Mouse (Mus musculus) layer of hippocampus, adult 11-12 months (tissue): ENCODE measurements around the gene Pcif1.

Source experiments
- DNase-seq: peaks from one replicate; pipeline ENCODE4 v3.0.0; 2022; ENCODE audit warnings: low spot score

The Pcif1 gene

GRCm38 (mm10) chr2:164923291-164923690 lies 44.2 kb downstream of the Pcif1 start:
- no peak for DNase-seq

DNA sequence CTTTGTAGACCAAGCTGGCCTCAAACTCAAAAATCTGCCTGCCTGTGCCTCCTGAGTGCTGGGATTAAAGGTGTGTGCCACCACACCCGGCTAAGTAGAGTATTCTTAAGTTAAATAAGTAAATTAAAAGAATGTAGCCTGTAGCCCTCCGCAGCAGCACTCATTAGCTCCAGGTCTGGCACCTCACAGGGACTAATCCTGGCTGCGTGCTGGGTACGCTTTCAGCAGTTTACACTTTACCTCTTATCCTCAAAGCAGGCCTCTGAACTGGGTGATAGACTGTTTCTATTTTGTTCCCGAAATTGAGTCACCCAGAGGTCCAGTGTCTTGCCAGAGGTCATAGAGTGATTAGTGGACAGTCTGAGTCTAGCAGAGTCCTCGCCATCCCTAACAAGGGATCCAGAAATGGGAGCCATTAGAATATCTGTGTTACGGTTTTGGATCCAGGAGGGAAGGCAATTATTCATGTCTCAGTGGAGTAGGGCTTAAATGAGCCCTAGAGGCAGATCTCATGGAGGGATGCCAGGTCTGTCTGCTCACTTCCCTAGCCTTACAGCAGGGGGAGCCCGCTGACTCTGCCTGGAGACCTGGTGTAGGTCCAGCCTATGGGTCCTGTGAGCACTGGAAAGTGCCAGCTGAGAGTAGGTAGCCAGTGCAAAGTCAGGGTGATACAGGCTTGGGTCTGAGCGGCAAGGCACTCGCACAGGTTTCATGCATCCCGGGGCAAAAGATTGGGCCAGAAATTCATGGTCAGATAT lies 45.2 kb downstream of the Pcif1 start:
- DNase-seq, result peak; percentile 97

GRCm38 (mm10) chr2:164930706-164931581 lies 51.8 kb downstream of the Pcif1 start:
- no peak for DNase-seq

- DNase-seq, result no peak
These were observed 54.4 kb downstream of the Pcif1 start for GRCm38 (mm10) chr2:164933534-164933933.

DNA sequence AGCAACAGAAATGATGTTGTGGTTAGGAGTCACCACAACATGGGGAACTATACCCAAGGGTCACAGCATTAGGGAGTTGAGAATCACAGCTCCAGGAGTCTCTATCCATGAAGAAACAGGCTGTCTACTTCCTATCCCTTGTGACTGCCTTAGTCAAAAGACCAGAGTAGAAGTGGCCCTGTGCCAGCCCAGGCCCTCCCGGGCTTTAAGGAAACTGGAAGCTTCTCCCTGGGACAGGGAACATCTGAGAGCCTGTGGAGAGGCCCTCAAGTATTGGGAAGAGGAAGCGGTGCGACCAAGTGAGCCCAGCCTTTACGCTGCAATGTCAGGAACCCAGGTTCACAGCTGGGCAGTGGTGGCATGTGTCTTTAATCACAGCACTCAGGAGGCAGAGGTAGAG lies 56.9 kb downstream of the Pcif1 start:
- DNase-seq, result no peak

- peak; percentile 58 for DNase-seq
These were observed 59.3 kb downstream of the Pcif1 start for GRCm38 (mm10) chr2:164938146-164939091.

- peak; percentile 32 for DNase-seq
These were observed 60.0 kb downstream of the Pcif1 start for GRCm38 (mm10) chr2:164939106-164939505.

DNA sequence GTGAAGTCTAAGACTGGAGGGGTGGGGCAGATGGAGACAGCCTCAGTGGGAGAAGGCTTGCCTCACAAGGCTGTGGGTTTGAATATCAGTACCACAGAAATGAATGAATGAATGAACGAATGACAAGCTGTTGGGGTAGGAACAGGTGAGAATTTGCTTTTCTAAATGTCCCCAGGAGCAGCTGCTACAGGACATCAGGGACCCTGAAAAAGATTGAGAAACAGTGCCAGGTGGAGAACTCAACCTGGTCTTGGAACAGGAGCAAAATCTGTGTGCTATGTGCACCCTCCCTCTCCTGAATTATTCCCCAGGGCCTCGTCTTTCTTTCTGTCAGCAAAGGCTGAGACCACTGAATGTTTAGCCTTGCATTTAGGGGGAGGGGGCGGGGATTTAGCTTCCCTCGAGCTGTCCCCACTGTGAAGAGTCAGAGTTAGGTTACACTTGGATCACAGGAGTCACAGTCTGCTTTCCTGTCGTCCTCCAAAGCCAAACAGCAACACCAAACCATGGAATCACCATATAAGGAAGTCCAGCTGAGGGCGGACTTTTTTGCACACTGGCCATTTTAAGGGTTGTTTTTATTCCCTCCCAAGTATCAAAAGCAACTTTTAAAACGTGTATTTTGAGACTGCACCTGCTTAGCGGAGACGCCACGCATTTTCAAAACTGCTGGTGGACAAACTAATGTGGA lies 61.2 kb downstream of the Pcif1 start, which contains the start of gene Mmp9:
Gene Mmp9 (plus strand): TSS at position 641 of the 691 bp plus-strand sequence.
- no peak for DNase-seq

GRCm38 (mm10) chr2:164942692-164943290 lies 63.7 kb downstream of the Pcif1 start:
- DNase-seq, result no peak
